Mouse (Mus musculus) CH12.LX (cell line): Measurements from ENCODE around the gene Eif4h. TPM values are rescaled to one million over a fixed set of nuclear protein-coding genes. Genes with fewer than 3 reads are reported as not detected.
"Not testable (repeated sequence)": the region's sequence is repeated elsewhere in the genome, so short reads cannot be mapped to it uniquely, and the experiment has no call there.

Experiments used
- DNase-seq: peaks from one replicate; pipeline ENCODE4 v3.0.0-alpha.2; 2013; ENCODE audit errors: extremely low read depth
- H3K27ac ChIP-seq: 2 replicates; pipeline ENCODE4 v1.5.1; 2012; ENCODE audit warnings: low read depth, mild to moderate bottlenecking, control low read depth, moderate library complexity; ENCODE audit not compliant: insufficient read depth
- H3K27me3 ChIP-seq: replicated peaks from 2 replicates; pipeline ENCODE3; 2012; ENCODE audit warnings: inconsistent platforms
- H3K36me3 ChIP-seq, 2 experiments: replicated peaks in 1 of 2; 2 replicates each; pipeline versions ENCODE3 to v1.6.1; 2012; ENCODE audit warnings: inconsistent platforms in 1 of 2, low read length in 1 of 2, mild to moderate bottlenecking in 1 of 2, mixed read lengths in 1 of 2, moderate library complexity in 1 of 2; ENCODE audit not compliant: control insufficient read depth in 1 of 2, insufficient read depth in 1 of 2
- H3K4me1 ChIP-seq, 2 experiments: 2 replicates each; pipeline ENCODE4 v1.6.1; 2012; ENCODE audit warnings: inconsistent platforms in 1 of 2, moderate library complexity in 1 of 2; ENCODE audit not compliant: insufficient read depth in 2 of 2, control insufficient read depth in 1 of 2
- H3K4me2 ChIP-seq: 2 replicates; pipeline ENCODE4 v1.6.1; 2012; ENCODE audit warnings: low read depth, mild to moderate bottlenecking, control low read depth; ENCODE audit not compliant: poor library complexity, insufficient read depth, severe bottlenecking
- H3K4me3 ChIP-seq, 3 experiments: fragments of 150-350 bp in 1 of 3; sonication (generic) in 1 of 3; replicated peaks in 1 of 3; 2 replicates each; pipeline versions ENCODE3 to v1.5.1; 2011 to 2012; ENCODE audit warnings: low read depth in 2 of 3, low read length in 2 of 3, mild to moderate bottlenecking in 2 of 3, moderate library complexity in 2 of 3, control low read depth in 1 of 3, improper control_type of control experiment in 1 of 3, inconsistent platforms in 1 of 3, mixed read lengths in 1 of 3; ENCODE audit not compliant: poor library complexity in 1 of 3
- H3K79me2 ChIP-seq: replicated peaks from 2 replicates; pipeline ENCODE4 v1.6.1; 2012; ENCODE audit warnings: mild to moderate bottlenecking, moderate library complexity; ENCODE audit not compliant: control insufficient read depth, poor library complexity, insufficient read depth, severe bottlenecking; ENCODE audit errors: extremely low read depth
- H3K9ac ChIP-seq: 2 replicates; pipeline ENCODE4 v1.6.1; 2012; ENCODE audit warnings: low read depth, mild to moderate bottlenecking, control low read depth, moderate library complexity; ENCODE audit not compliant: insufficient read depth
- H3K9me3 ChIP-seq: replicated peaks from 2 replicates; pipeline ENCODE3; 2012; ENCODE audit warnings: low read length, inconsistent platforms, mixed read lengths
- CHD1 ChIP-seq: IDR thresholded peaks from 2 replicates; pipeline ENCODE4 v1.6.1; 2012; ENCODE audit warnings: low read depth, low read length, improper control_type of control experiment, inconsistent platforms
- CTCF ChIP-seq, 2 experiments: IDR thresholded peaks in 1 of 2; conservative IDR thresholded peaks in 1 of 2; 2 replicates each; pipeline ENCODE4 v1.5.1; 2011 to 2012; ENCODE audit warnings: low read depth in 2 of 2, low read length in 2 of 2, improper control_type of control experiment in 1 of 2, inconsistent platforms in 1 of 2, mild to moderate bottlenecking in 1 of 2, moderate library complexity in 1 of 2
- E2F4 ChIP-seq: IDR thresholded peaks from 2 replicates; pipeline ENCODE4 v1.6.1; 2011; ENCODE audit warnings: low read depth, low read length, improper control_type of control experiment; ENCODE audit not compliant: insufficient replicate concordance
- EP300 ChIP-seq: IDR thresholded peaks from 2 replicates; pipeline ENCODE4 v1.6.1; 2011; ENCODE audit warnings: low read length, improper control_type of control experiment
- KAT2A ChIP-seq: IDR thresholded peaks from 2 replicates; pipeline ENCODE4 v1.6.1; 2012; ENCODE audit warnings: low read length, improper control_type of control experiment, inconsistent platforms; ENCODE audit not compliant: insufficient replicate concordance
- PAX5 ChIP-seq: IDR thresholded peaks from 2 replicates; pipeline ENCODE4 v1.6.1; 2012; ENCODE audit warnings: low read length, inconsistent platforms, mixed read lengths
- RAD21 ChIP-seq: IDR thresholded peaks from 2 replicates; pipeline ENCODE4 v1.6.1; 2011; ENCODE audit warnings: low read depth, mild to moderate bottlenecking, low read length, improper control_type of control experiment, moderate library complexity
- RCOR1 ChIP-seq: conservative IDR thresholded peaks from 2 replicates; pipeline ENCODE4 v1.6.1; 2012; ENCODE audit warnings: low read depth, mild to moderate bottlenecking, inconsistent platforms, low read length, improper control_type of control experiment
- SMC3 ChIP-seq: IDR thresholded peaks from 2 replicates; pipeline ENCODE4 v1.6.1; 2011; ENCODE audit warnings: low read depth, low read length, improper control_type of control experiment
- UBTF ChIP-seq: IDR thresholded peaks from 2 replicates; pipeline ENCODE4 v1.6.1; 2012; ENCODE audit warnings: low read depth, mild to moderate bottlenecking, inconsistent platforms, low read length, improper control_type of control experiment, moderate library complexity
- USF2 ChIP-seq: conservative IDR thresholded peaks from 2 replicates; pipeline ENCODE4 v1.6.1; 2011; ENCODE audit warnings: low read depth, low read length, improper control_type of control experiment
- ZMIZ1 ChIP-seq: IDR thresholded peaks from 2 replicates; pipeline ENCODE4 v1.6.1; 2012; ENCODE audit warnings: low read depth, mild to moderate bottlenecking, inconsistent platforms, low read length, improper control_type of control experiment
- dilution Hi-C: fragments of 300-500 bp; cut with MboI; formaldehyde crosslinking; loops from 2 replicates; pipeline ENCODE4 v1.14.3; 2020; ENCODE audit warnings: low sequenced_read_pairs; ENCODE audit not compliant: extremely low pct_unique_long_range_greater_than_20kb, extremely low pct_ligation_motif_present
- in situ Hi-C: fragments of 300-500 bp; cut with MboI; formaldehyde crosslinking; loops from 3 replicates; pipeline ENCODE4 v1.14.3; 2019; ENCODE audit warnings: low sequenced_read_pairs, low pct_ligation_motif_present, low pct_unique_long_range_greater_than_20kb, mixed read lengths
- polyA plus RNA-seq: library from polyadenylated mRNA; unstranded; fragments of >175 nt; gene quantifications from 2 replicates; pipeline ENCODE4 v1.2.1, GENCODE M21; 2012; ENCODE audit warnings: low read depth; ENCODE audit not compliant: insufficient read length
- total RNA-seq, 2 experiments: library from RNA; depleted of rRNA; stranded (reverse); fragments of 300-350 nt in 1 of 2; fragments of >200 nt in 1 of 2; gene quantifications; 2 replicates each; pipeline ENCODE4 v1.2.3; 2012 to 2014

The Eif4h gene
- total and polyA plus RNA-seq, 3 experiments: 391 to 470 (median 408) TPM

DNA sequence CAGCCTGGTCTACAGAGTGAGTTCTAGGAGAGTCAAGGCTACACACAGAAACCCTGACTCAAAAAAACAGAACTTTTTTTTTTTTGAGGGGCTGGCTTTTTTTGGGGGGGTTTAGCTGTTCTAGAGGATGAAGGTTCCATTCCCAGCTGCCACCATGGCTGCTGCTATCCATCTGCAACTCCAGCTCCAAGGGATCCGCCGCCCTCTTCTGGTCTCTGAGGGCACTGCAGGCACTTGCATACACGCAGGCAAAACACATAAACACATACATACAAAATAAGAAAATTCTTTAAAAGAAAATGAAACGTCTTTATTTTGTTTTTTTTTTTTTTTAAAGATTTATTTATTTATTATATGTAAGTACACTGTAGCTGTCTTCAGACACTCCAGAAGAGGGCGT is 11.6 kb upstream of the Eif4h start:
- H3K9me3 ChIP-seq: peaks cover 6% of the 10 kb centered on the region
- dilution Hi-C loops: no loop called here
- no peaks in the 10 kb centered on the region for H3K79me2 ChIP-seq
- no peaks in the 10 kb centered on the region for H3K27me3 ChIP-seq
- H3K36me3 ChIP-seq: peaks cover 0 to 3% of the 10 kb centered on the region in 2 experiments
- H3K27ac ChIP-seq: no peak overlapping the region
- DNase-seq: peak; percentile 46
- H3K4me1 ChIP-seq: no peaks in the 10 kb centered on the region
- in situ Hi-C loops: no loop called here
- no peak overlapping the region for H3K4me2 ChIP-seq
- H3K4me3 ChIP-seq: no peak overlapping the region
- no peak overlapping the region for H3K9ac ChIP-seq
- TF ChIP-seq RAD21 (peak; percentile 54), ZMIZ1 (no peak), CTCF (conservative IDR thresholded peaks at IDR 0.05 in 1 of 2, IDR thresholded peaks at IDR 0.05 in 1 of 2; ENCODE audit: low read depth in 2 of 2, low read length in 2 of 2) (peak; percentile 13 to 65; a peak in 2 of 4 replicates), KAT2A (no peak), SMC3 (peak; percentile 53)

DNA sequence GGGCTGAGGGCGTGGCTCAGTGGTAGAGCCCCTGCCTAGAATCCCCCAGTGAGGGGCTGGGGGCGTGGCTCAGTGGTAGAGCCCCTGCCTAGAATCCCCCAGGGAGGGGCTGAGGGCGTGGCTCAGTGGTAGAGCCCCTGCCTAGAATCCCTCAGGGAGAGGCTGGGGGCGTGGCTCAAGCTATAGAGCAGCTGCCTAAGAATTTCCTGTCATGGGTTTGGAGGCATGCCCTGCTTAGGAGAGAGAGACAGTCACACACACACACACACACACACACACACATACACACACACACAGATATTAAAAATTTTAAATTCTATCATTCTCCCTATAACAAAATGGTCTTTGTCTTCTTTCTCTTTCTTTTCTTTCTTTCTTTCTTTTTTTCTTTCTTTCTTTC is 9.7 kb upstream of the Eif4h start:
- H3K4me2 ChIP-seq, H3K9ac ChIP-seq, dilution Hi-C loops, H3K9me3 ChIP-seq, H3K36me3 ChIP-seq, H3K27me3 ChIP-seq, H3K4me3 ChIP-seq, H3K27ac ChIP-seq, H3K79me2 ChIP-seq, H3K4me1 ChIP-seq: not testable (repeated sequence)
- peak; percentile 38 for DNase-seq
- in situ Hi-C loops: loop anchor here (5.0 kb wide), 1 partner anchor 38 kb away; the partner anchor contains the start of gene Limk1

DNA sequence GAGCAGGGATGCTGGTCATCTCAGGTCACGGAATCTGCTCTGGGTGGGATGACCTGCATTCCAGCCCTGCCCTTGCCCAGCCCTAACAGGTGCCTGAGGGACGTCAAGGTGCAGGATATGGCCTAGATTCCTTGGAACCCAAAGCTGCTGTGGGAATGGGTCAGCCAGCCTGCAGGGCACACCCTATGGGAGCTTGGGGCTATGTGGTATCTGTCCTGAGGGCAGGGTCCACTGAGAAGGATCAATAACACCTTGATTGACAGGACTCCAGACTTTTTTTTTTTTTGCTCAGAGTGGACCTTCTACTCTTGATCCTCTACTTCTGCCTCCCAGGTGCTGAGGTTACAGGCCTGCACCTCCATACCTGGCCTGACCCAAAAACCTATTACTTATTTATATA is 8.1 kb upstream of the Eif4h start:
- H3K27ac ChIP-seq: no peak overlapping the region
- DNase-seq: no peak
- no peak overlapping the region for H3K4me2 ChIP-seq
- no peaks in the 10 kb centered on the region for H3K4me1 ChIP-seq
- H3K9ac ChIP-seq: no peak overlapping the region
- peaks cover 6% of the 10 kb centered on the region for H3K9me3 ChIP-seq
- no peaks in the 10 kb centered on the region for H3K36me3 ChIP-seq
- in situ Hi-C loops (loop anchor here (5.0 kb wide), 1 partner anchor 40 kb away; the partner anchor contains the start of gene Limk1), dilution Hi-C loops (no loop called here)
- H3K27me3 ChIP-seq: peaks cover 1% of the 10 kb centered on the region
- no peaks in the 10 kb centered on the region for H3K79me2 ChIP-seq
- H3K4me3 ChIP-seq: no peak overlapping the region
- no peak for TF ChIP-seq RCOR1
- TF ChIP-seq USF2: no peak
- TF ChIP-seq UBTF: no peak
- TF ChIP-seq KAT2A: no peak
- no peak for TF ChIP-seq CHD1
- no peak for TF ChIP-seq E2F4
- no peak for TF ChIP-seq PAX5
- no peak for TF ChIP-seq EP300
